Mouse (Mus musculus): ENCODE measurements around the gene Parvg.

DNA sequence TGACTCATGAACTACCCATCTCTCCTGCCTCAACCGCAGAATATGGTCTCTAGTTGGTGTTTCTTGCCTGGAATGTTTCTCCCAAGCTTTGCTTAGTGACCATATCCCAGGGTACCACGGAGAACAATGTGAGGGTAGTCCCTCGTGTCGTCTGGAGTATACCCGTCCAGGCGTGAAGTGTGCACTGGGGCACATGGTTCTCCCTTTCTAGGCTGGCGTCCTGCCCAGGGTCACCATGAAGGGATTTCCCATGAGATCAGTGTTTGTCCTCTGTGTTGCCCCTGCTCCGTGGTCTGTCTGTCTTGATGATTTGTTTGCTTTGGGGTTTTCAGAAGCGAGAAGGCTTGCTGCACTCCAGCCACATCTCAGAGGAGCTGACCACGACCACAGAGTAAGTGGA lies 28.6 kb upstream of the Parvg start:
- TF ChIP-seq POLR2A (IDR thresholded peaks at IDR 0.05; ENCODE audit: borderline replicate concordance, low read depth, low read length): no peak
- TF ChIP-seq CTCF (IDR thresholded peaks at IDR 0.05; ENCODE audit: low read depth, low read length): no peak

Data from bone marrow macrophage, adult 2 months (primary cell).